Mouse (Mus musculus): ENCODE measurements around the gene Vmn1r40. TPM values are rescaled to one million over a fixed set of nuclear protein-coding genes. Genes with fewer than 3 reads are reported as not detected.

Vmn1r40 gene
- polyA plus RNA-seq (2015; fragmentation: Nextera tagmentation; extraction: Ambion mirVana): not detected in 2 replicates

- 55% methylated on average over 4 of the region's 4 CpGs for WGBS (ENCODE audit: insufficient replicate concordance)
- ATAC-seq (ENCODE audit: insufficient read depth): no peak
Observed at GRCm38 (mm10) chr6:89707240-89707639, at the start of gene Vmn1r40. Gene Vmn1r40 (plus strand): TSS chr6:89707540.

GRCm38 (mm10) chr6:89658342-89658741 is 49.0 kb upstream of the Vmn1r40 start:
- H3K27me3 ChIP-seq: no peaks in the 10 kb centered on the region
- no peaks in the 10 kb centered on the region for H3K36me3 ChIP-seq (replicated peaks)
- H3K9me3 ChIP-seq (replicated peaks): no peaks in the 10 kb centered on the region
- no peak for ATAC-seq (ENCODE audit: insufficient read depth)
- no peak overlapping the region for H3K9ac ChIP-seq
- no peak overlapping the region for H3K27ac ChIP-seq (replicated peaks)
- no peaks in the 10 kb centered on the region for H3K4me1 ChIP-seq (replicated peaks)
- WGBS (ENCODE audit: insufficient replicate concordance): 55% methylated on average over 3 of the region's 3 CpGs
- no peak overlapping the region for H3K4me3 ChIP-seq (replicated peaks)
- no peak overlapping the region for H3K4me2 ChIP-seq

More at GRCm38 (mm10) chr6:89707240-89707639, at the start of gene Vmn1r40:
- H3K4me3 ChIP-seq (replicated peaks): no peak within 1 kb of the TSS
- no peak within 1 kb of the TSS for H3K9ac ChIP-seq
- no peak within 1 kb of the TSS for H3K27ac ChIP-seq (replicated peaks)
- no peak within 1 kb of the TSS for H3K4me2 ChIP-seq
- no peaks in the 10 kb centered on the region for H3K27me3 ChIP-seq
- H3K36me3 ChIP-seq (replicated peaks): no peaks in the 10 kb centered on the region
- H3K9me3 ChIP-seq (replicated peaks): no peaks in the 10 kb centered on the region
- H3K4me1 ChIP-seq (replicated peaks): no peaks in the 10 kb centered on the region

- H3K9ac ChIP-seq: no peak overlapping the region
- no peaks in the 10 kb centered on the region for H3K4me1 ChIP-seq (replicated peaks)
- H3K27ac ChIP-seq (replicated peaks): no peak overlapping the region
- ATAC-seq (ENCODE audit: insufficient read depth): no peak
- no peaks in the 10 kb centered on the region for H3K9me3 ChIP-seq (replicated peaks)
- no peaks in the 10 kb centered on the region for H3K27me3 ChIP-seq
- no peaks in the 10 kb centered on the region for H3K36me3 ChIP-seq (replicated peaks)
- no peak overlapping the region for H3K4me3 ChIP-seq (replicated peaks)
- WGBS (ENCODE audit: insufficient replicate concordance): 61% methylated on average over 6 of the region's 6 CpGs
- H3K4me2 ChIP-seq: no peak overlapping the region
Observed at GRCm38 (mm10) chr6:89658931-89659330, 48.4 kb upstream of the Vmn1r40 start.

- H3K27ac ChIP-seq (replicated peaks): no peak overlapping the region
- no peak overlapping the region for H3K4me3 ChIP-seq (replicated peaks)
- WGBS (ENCODE audit: insufficient replicate concordance): 26% methylated on average over 7 of the region's 7 CpGs
- ATAC-seq (ENCODE audit: insufficient read depth): no peak
- H3K9me3 ChIP-seq (replicated peaks): no peaks in the 10 kb centered on the region
- H3K36me3 ChIP-seq (replicated peaks): no peaks in the 10 kb centered on the region
- H3K9ac ChIP-seq: no peak overlapping the region
- no peaks in the 10 kb centered on the region for H3K4me1 ChIP-seq (replicated peaks)
- H3K4me2 ChIP-seq: no peak overlapping the region
- no peaks in the 10 kb centered on the region for H3K27me3 ChIP-seq
Observed at GRCm38 (mm10) chr6:89659692-89660423, 47.5 kb upstream of the Vmn1r40 start.

- no peak for ATAC-seq (ENCODE audit: insufficient read depth)
- Histone ChIP-seq H3K9me3 (replicated peaks) (no peaks in the 10 kb centered on the region), H3K4me3 (replicated peaks) (no peak overlapping the region), H3K4me1 (replicated peaks) (no peaks in the 10 kb centered on the region), H3K4me2 (no peak overlapping the region), H3K36me3 (replicated peaks) (no peaks in the 10 kb centered on the region), H3K27ac (replicated peaks) (no peak overlapping the region), H3K9ac (no peak overlapping the region), H3K27me3 (no peaks in the 10 kb centered on the region)
- 43% methylated on average over 1 of the region's 1 CpGs for WGBS (ENCODE audit: insufficient replicate concordance)
Observed at GRCm38 (mm10) chr6:89660490-89660889, 46.9 kb upstream of the Vmn1r40 start.

GRCm38 (mm10) chr6:89662521-89662920 is 44.8 kb upstream of the Vmn1r40 start:
- no peak overlapping the region for H3K4me2 ChIP-seq
- H3K4me1 ChIP-seq (replicated peaks): no peaks in the 10 kb centered on the region
- ATAC-seq (ENCODE audit: insufficient read depth): no peak
- no peaks in the 10 kb centered on the region for H3K27me3 ChIP-seq
- no peak overlapping the region for H3K27ac ChIP-seq (replicated peaks)
- no peak overlapping the region for H3K9ac ChIP-seq
- WGBS (ENCODE audit: insufficient replicate concordance): 66% methylated on average over 3 of the region's 3 CpGs
- no peaks in the 10 kb centered on the region for H3K9me3 ChIP-seq (replicated peaks)
- H3K4me3 ChIP-seq (replicated peaks): no peak overlapping the region
- no peaks in the 10 kb centered on the region for H3K36me3 ChIP-seq (replicated peaks)

- Histone ChIP-seq H3K4me2 (no peak overlapping the region), H3K4me3 (replicated peaks) (no peak overlapping the region), H3K27ac (replicated peaks) (no peak overlapping the region), H3K4me1 (replicated peaks) (no peaks in the 10 kb centered on the region), H3K36me3 (replicated peaks) (no peaks in the 10 kb centered on the region), H3K27me3 (no peaks in the 10 kb centered on the region), H3K9me3 (replicated peaks) (no peaks in the 10 kb centered on the region), H3K9ac (no peak overlapping the region)
- WGBS (ENCODE audit: insufficient replicate concordance): 48% methylated on average over 8 of the region's 8 CpGs
- ATAC-seq (ENCODE audit: insufficient read depth): no peak
Observed at GRCm38 (mm10) chr6:89665155-89665554, 42.2 kb upstream of the Vmn1r40 start.

- ATAC-seq (ENCODE audit: insufficient read depth): no peak
- Histone ChIP-seq H3K27ac (replicated peaks) (no peak overlapping the region), H3K4me2 (no peak overlapping the region), H3K4me1 (replicated peaks) (no peaks in the 10 kb centered on the region), H3K9ac (no peak overlapping the region), H3K9me3 (replicated peaks) (no peaks in the 10 kb centered on the region), H3K4me3 (replicated peaks) (no peak overlapping the region), H3K27me3 (no peaks in the 10 kb centered on the region), H3K36me3 (replicated peaks) (no peaks in the 10 kb centered on the region)
- 65% methylated on average over 7 of the region's 7 CpGs for WGBS (ENCODE audit: insufficient replicate concordance)
Observed at GRCm38 (mm10) chr6:89665667-89666066, 41.7 kb upstream of the Vmn1r40 start.

- ATAC-seq (ENCODE audit: insufficient read depth): no peak
- Histone ChIP-seq H3K9ac (no peak overlapping the region), H3K27ac (replicated peaks) (no peak overlapping the region), H3K9me3 (replicated peaks) (no peaks in the 10 kb centered on the region), H3K4me1 (replicated peaks) (no peaks in the 10 kb centered on the region), H3K27me3 (no peaks in the 10 kb centered on the region), H3K4me2 (no peak overlapping the region), H3K36me3 (replicated peaks) (no peaks in the 10 kb centered on the region), H3K4me3 (replicated peaks) (no peak overlapping the region)
- 61% methylated on average over 3 of the region's 3 CpGs for WGBS (ENCODE audit: insufficient replicate concordance)
Observed at GRCm38 (mm10) chr6:89666976-89667375, 40.4 kb upstream of the Vmn1r40 start.

- Histone ChIP-seq H3K27ac (replicated peaks) (no peak overlapping the region), H3K4me1 (replicated peaks) (no peaks in the 10 kb centered on the region), H3K36me3 (replicated peaks) (no peaks in the 10 kb centered on the region), H3K4me2 (no peak overlapping the region), H3K9me3 (replicated peaks) (no peaks in the 10 kb centered on the region), H3K27me3 (no peaks in the 10 kb centered on the region), H3K4me3 (replicated peaks) (no peak overlapping the region), H3K9ac (no peak overlapping the region)
- ATAC-seq (ENCODE audit: insufficient read depth): no peak
- WGBS (ENCODE audit: insufficient replicate concordance): 61% methylated on average over 6 of the region's 6 CpGs
Observed at GRCm38 (mm10) chr6:89669556-89669955, 37.8 kb upstream of the Vmn1r40 start.

- Histone ChIP-seq H3K4me3 (replicated peaks) (no peak overlapping the region), H3K27ac (replicated peaks) (no peak overlapping the region), H3K9me3 (replicated peaks) (no peaks in the 10 kb centered on the region), H3K27me3 (no peaks in the 10 kb centered on the region), H3K9ac (no peak overlapping the region), H3K36me3 (replicated peaks) (no peaks in the 10 kb centered on the region), H3K4me1 (replicated peaks) (no peaks in the 10 kb centered on the region), H3K4me2 (no peak overlapping the region)
- ATAC-seq (ENCODE audit: insufficient read depth): no peak
- WGBS (ENCODE audit: insufficient replicate concordance): 63% methylated on average over 6 of the region's 6 CpGs
Observed at GRCm38 (mm10) chr6:89671431-89671830, 35.9 kb upstream of the Vmn1r40 start.

GRCm38 (mm10) chr6:89672641-89673040 is 34.7 kb upstream of the Vmn1r40 start:
- H3K36me3 ChIP-seq (replicated peaks): no peaks in the 10 kb centered on the region
- H3K27me3 ChIP-seq: no peaks in the 10 kb centered on the region
- no peak overlapping the region for H3K4me3 ChIP-seq (replicated peaks)
- 71% methylated on average over 7 of the region's 7 CpGs for WGBS (ENCODE audit: insufficient replicate concordance)
- no peaks in the 10 kb centered on the region for H3K4me1 ChIP-seq (replicated peaks)
- no peak overlapping the region for H3K27ac ChIP-seq (replicated peaks)
- H3K9ac ChIP-seq: no peak overlapping the region
- H3K9me3 ChIP-seq (replicated peaks): no peaks in the 10 kb centered on the region
- H3K4me2 ChIP-seq: no peak overlapping the region
- no peak for ATAC-seq (ENCODE audit: insufficient read depth)
